Mouse (Mus musculus): Measurements from ENCODE around the gene Tmem212. TPM values are rescaled to one million over a fixed set of nuclear protein-coding genes. Genes with fewer than 3 reads are reported as not detected.

Tmem212 gene
- polyA plus RNA-seq, 1 experiment = not detected

DNA sequence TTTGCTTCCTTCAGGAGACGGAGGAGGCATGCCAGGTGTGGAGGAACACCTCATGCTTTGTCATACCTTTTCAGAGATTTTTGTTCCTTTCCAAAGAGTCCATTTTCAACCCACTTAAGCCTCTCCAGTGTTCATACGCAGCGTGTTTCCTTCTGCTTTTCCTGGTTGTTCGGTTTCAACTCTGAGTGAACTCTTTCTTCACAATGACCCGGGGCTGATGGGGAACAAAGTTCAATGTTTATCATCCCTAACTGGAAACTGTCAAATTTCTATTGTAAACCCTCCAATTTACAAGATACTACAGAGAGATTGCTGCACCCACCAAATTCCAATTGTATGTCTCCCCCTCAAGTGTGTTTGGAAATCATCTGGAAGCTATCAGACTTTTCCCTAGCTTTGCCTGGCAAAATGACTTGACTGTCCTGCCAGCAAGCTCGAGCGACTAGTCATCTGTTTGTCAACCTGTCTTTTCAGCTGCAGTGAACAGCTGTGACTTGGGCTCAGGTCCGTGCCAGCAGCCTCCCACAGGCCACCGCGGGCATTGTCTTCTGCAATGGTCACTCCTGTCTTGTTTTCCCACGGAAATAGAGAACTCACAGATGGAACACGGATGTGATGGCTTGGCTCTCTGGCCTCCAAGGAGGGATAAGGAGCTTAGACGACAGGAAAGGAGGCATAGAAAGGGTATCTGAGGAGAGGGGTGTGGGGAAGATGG is 3.0 kb upstream of the Tmem212 start:
- H3K79me2 ChIP-seq (ENCODE audit: control insufficient read depth, insufficient read depth) = no peaks in the 10 kb centered on the region
- H3K36me3 ChIP-seq (ENCODE audit: control insufficient read depth, insufficient read depth) = no peaks in the 10 kb centered on the region
- H3K4me2 ChIP-seq (ENCODE audit: low read depth) = peak overlapping the region; percentile 35
- H3ac ChIP-seq (ENCODE audit: control insufficient read depth, insufficient read length) = no peak overlapping the region
- no peaks in the 10 kb centered on the region for H3K27me3 ChIP-seq (ENCODE audit: control insufficient read depth, insufficient read depth, insufficient read length)
- TF ChIP-seq USF1 (IDR thresholded peaks at IDR 0.05; ENCODE audit: low read depth) (no peak), E2F4 (IDR thresholded peaks at IDR 0.05; ENCODE audit: insufficient read depth) (no peak), MYOD1 (IDR thresholded peaks at IDR 0.05; ENCODE audit: control insufficient read depth in 1 of 3, insufficient read length in 2 of 3, low read depth in 2 of 3) (peak; percentile 70 to 98 (median 94)), REST (IDR thresholded peaks at IDR 0.05; ENCODE audit: insufficient read depth, insufficient read length) (no peak), MAX (IDR thresholded peaks at IDR 0.05; ENCODE audit: low read depth) (no peak), SRF (IDR thresholded peaks at IDR 0.05; ENCODE audit: control insufficient read depth, insufficient read length, low read depth) (no peak), TCF12 (IDR thresholded peaks at IDR 0.05; ENCODE audit: insufficient read depth, poor library complexity, severe bottlenecking) (peak; percentile 92), POLR2A (IDR thresholded peaks at IDR 0.05; ENCODE audit: insufficient read length, low read depth) (no peak), CEBPB (IDR thresholded peaks at IDR 0.05; ENCODE audit: insufficient read depth, poor library complexity, severe bottlenecking) (no peak), TCF3 (IDR thresholded peaks at IDR 0.05; ENCODE audit: insufficient read length, low read depth) (peak; percentile 92), POLR2AphosphoS2 (IDR thresholded peaks at IDR 0.05; ENCODE audit: insufficient read length, low read depth) (no peak), MYOG (IDR thresholded peaks at IDR 0.05; ENCODE audit: control insufficient read depth in 1 of 3, insufficient read depth in 1 of 3, insufficient read length in 2 of 3, low read depth in 2 of 3) (peak; percentile 89 to 99 (median 97))
- no peak overlapping the region for H3K4me3 ChIP-seq

DNA sequence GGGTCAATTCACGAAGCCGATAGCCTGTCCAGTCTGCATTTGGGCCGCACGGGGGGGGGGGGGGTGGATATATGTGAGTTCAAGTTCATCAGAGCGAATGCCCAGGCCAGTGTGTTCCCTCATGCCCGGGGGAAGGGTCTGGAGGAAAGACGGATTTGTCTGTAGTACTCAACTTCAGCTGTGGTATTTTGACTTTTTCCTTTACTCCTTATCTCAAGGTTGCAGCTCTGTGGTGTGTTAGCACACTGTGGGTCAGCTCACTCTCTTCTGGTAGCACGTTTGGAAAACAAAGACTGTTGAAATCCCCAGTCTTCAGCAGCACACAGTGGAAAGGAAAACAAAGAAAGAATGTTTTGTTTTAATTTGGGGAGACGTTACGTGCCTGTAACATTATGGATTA is 2.0 kb upstream of the Tmem212 start:
- no peaks in the 10 kb centered on the region for H3K79me2 ChIP-seq (ENCODE audit: control insufficient read depth, insufficient read depth)

DNA sequence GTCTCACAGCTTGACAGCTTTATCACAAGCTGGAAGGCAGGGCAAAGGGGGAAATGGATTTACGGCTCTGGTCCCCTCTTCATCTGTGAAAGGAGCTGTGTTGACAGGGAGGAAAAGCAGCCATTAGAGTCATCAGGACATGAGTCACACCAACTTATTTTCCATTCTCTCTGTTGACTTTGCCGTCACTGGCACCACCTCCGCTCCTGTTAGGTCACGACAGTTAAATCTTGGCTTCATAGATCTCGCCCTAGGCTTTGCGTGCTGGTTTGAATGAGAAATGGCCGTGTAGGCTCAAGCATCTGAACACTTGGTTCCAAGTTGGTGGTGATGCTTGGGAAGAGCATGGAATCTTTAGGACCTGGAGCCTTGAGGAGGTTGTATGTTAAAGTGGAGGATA is 9.6 kb downstream of the Tmem212 start:
- no peak for TF ChIP-seq MAX (IDR thresholded peaks at IDR 0.05; ENCODE audit: low read depth)
- no peak for TF ChIP-seq USF1 (IDR thresholded peaks at IDR 0.05; ENCODE audit: low read depth)
- TF ChIP-seq E2F4 (IDR thresholded peaks at IDR 0.05; ENCODE audit: insufficient read depth) = no peak
- TF ChIP-seq POLR2AphosphoS2 (IDR thresholded peaks at IDR 0.05; ENCODE audit: insufficient read length, low read depth) = no peak
- TF ChIP-seq TCF12 (IDR thresholded peaks at IDR 0.05; ENCODE audit: insufficient read depth, poor library complexity, severe bottlenecking) = no peak
- TF ChIP-seq REST (IDR thresholded peaks at IDR 0.05; ENCODE audit: insufficient read depth, insufficient read length) = no peak
- no peak for TF ChIP-seq TCF3 (IDR thresholded peaks at IDR 0.05; ENCODE audit: insufficient read length, low read depth)
- TF ChIP-seq POLR2A (IDR thresholded peaks at IDR 0.05; ENCODE audit: insufficient read length, low read depth) = no peak
- TF ChIP-seq MYOG (IDR thresholded peaks at IDR 0.05; ENCODE audit: control insufficient read depth in 1 of 3, insufficient read depth in 1 of 3, insufficient read length in 2 of 3, low read depth in 2 of 3) = no peak
- TF ChIP-seq CEBPB (IDR thresholded peaks at IDR 0.05; ENCODE audit: insufficient read depth, poor library complexity, severe bottlenecking) = no peak
- no peak for TF ChIP-seq SRF (IDR thresholded peaks at IDR 0.05; ENCODE audit: control insufficient read depth, insufficient read length, low read depth)
- TF ChIP-seq MYOD1 (IDR thresholded peaks at IDR 0.05; ENCODE audit: control insufficient read depth in 1 of 3, insufficient read length in 2 of 3, low read depth in 2 of 3) = no peak
- H3ac ChIP-seq (ENCODE audit: control insufficient read depth, insufficient read length) = no peak overlapping the region

More for the DNA sequence above, 2.0 kb upstream of the Tmem212 start:
- Histone ChIP-seq H3K36me3 (ENCODE audit: control insufficient read depth, insufficient read depth) (no peaks in the 10 kb centered on the region), H3K4me2 (ENCODE audit: low read depth) (no peak overlapping the region), H3K4me3 (no peak overlapping the region), H3K27me3 (ENCODE audit: control insufficient read depth, insufficient read depth, insufficient read length) (no peaks in the 10 kb centered on the region), H3ac (ENCODE audit: control insufficient read depth, insufficient read length) (no peak overlapping the region)
- TF ChIP-seq TCF12 (IDR thresholded peaks at IDR 0.05; ENCODE audit: insufficient read depth, poor library complexity, severe bottlenecking) = no peak
- TF ChIP-seq POLR2AphosphoS2 (IDR thresholded peaks at IDR 0.05; ENCODE audit: insufficient read length, low read depth) = no peak
- no peak for TF ChIP-seq TCF3 (IDR thresholded peaks at IDR 0.05; ENCODE audit: insufficient read length, low read depth)
- TF ChIP-seq E2F4 (IDR thresholded peaks at IDR 0.05; ENCODE audit: insufficient read depth) = no peak
- no peak for TF ChIP-seq REST (IDR thresholded peaks at IDR 0.05; ENCODE audit: insufficient read depth, insufficient read length)
- no peak for TF ChIP-seq CEBPB (IDR thresholded peaks at IDR 0.05; ENCODE audit: insufficient read depth, poor library complexity, severe bottlenecking)
- TF ChIP-seq MAX (IDR thresholded peaks at IDR 0.05; ENCODE audit: low read depth) = no peak
- TF ChIP-seq MYOD1 (IDR thresholded peaks at IDR 0.05; ENCODE audit: control insufficient read depth in 1 of 3, insufficient read length in 2 of 3, low read depth in 2 of 3) = no peak
- TF ChIP-seq USF1 (IDR thresholded peaks at IDR 0.05; ENCODE audit: low read depth) = no peak
- no peak for TF ChIP-seq SRF (IDR thresholded peaks at IDR 0.05; ENCODE audit: control insufficient read depth, insufficient read length, low read depth)
- no peak for TF ChIP-seq MYOG (IDR thresholded peaks at IDR 0.05; ENCODE audit: control insufficient read depth in 1 of 3, insufficient read depth in 1 of 3, insufficient read length in 2 of 3, low read depth in 2 of 3)
- TF ChIP-seq POLR2A (IDR thresholded peaks at IDR 0.05; ENCODE audit: insufficient read length, low read depth) = no peak

DNA sequence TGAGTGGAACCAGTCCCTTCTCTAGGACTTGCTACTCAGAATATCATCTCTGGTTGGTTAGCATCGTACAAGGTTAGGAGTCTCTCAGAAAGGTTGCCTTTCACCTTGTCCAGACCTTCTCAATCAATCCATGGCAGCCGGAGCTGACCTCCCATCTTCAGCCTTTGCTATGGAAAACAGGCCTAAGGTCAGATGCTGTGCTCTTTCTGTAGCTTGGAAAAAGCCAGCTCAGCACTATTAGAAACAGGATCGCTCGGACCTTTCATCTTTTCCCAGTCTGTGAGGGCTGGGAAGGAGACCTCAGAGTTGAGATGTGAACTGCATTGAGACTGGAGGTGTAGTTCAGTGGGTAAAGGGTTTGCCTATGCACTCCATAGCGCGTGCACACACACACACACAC is 10.6 kb downstream of the Tmem212 start:
- H3K27me3 ChIP-seq (ENCODE audit: control insufficient read depth, insufficient read depth, insufficient read length) = no peaks in the 10 kb centered on the region
- no peaks in the 10 kb centered on the region for H3K36me3 ChIP-seq (ENCODE audit: control insufficient read depth, insufficient read depth)
- no peak overlapping the region for H3ac ChIP-seq (ENCODE audit: control insufficient read depth, insufficient read length)
- no peaks in the 10 kb centered on the region for H3K79me2 ChIP-seq (ENCODE audit: control insufficient read depth, insufficient read depth)
- no peak overlapping the region for H3K4me2 ChIP-seq (ENCODE audit: low read depth)
- TF ChIP-seq POLR2AphosphoS2 (IDR thresholded peaks at IDR 0.05; ENCODE audit: insufficient read length, low read depth) = no peak
- no peak for TF ChIP-seq SRF (IDR thresholded peaks at IDR 0.05; ENCODE audit: control insufficient read depth, insufficient read length, low read depth)
- TF ChIP-seq MAX (IDR thresholded peaks at IDR 0.05; ENCODE audit: low read depth) = no peak
- no peak for TF ChIP-seq CEBPB (IDR thresholded peaks at IDR 0.05; ENCODE audit: insufficient read depth, poor library complexity, severe bottlenecking)
- no peak for TF ChIP-seq USF1 (IDR thresholded peaks at IDR 0.05; ENCODE audit: low read depth)
- TF ChIP-seq MYOD1 (IDR thresholded peaks at IDR 0.05; ENCODE audit: control insufficient read depth in 1 of 3, insufficient read length in 2 of 3, low read depth in 2 of 3) = no peak
- no peak for TF ChIP-seq REST (IDR thresholded peaks at IDR 0.05; ENCODE audit: insufficient read depth, insufficient read length)
- no peak overlapping the region for H3K4me3 ChIP-seq

More for the DNA sequence above, 9.6 kb downstream of the Tmem212 start:
- H3K27me3 ChIP-seq (ENCODE audit: control insufficient read depth, insufficient read depth, insufficient read length) = no peaks in the 10 kb centered on the region
- H3K4me3 ChIP-seq = no peak overlapping the region
- peak overlapping the region; percentile 51 for H3K4me2 ChIP-seq (ENCODE audit: low read depth)
- H3K36me3 ChIP-seq (ENCODE audit: control insufficient read depth, insufficient read depth) = no peaks in the 10 kb centered on the region
- H3K79me2 ChIP-seq (ENCODE audit: control insufficient read depth, insufficient read depth) = no peaks in the 10 kb centered on the region

Data from myocyte (in vitro differentiated cells).